9 mouse cellular contexts compared by ENCODE assay signal in genomic region chr8:84454532-84454931, GRCm38 (mm10).
DNase-seq lines count a peak whose midpoint lies in the region; ATAC-seq lines count a peak whose summit lies in the region.
"Had no signal": no experiment of that assay in that cellular context is flagged by ENCODE, and none has a peak within 500 bp of the region (broad histone marks: within the 10 kb centered on the region; RNA-seq: fewer than 3 reads in every experiment).

No protein-coding gene starts in this region.

- H3K27ac ChIP-seq in limb, embryonic 11.5 days (replicated peaks; ENCODE audit: low read depth, low read length): no peak overlapping the region
- H3K27ac ChIP-seq: heart, embryonic 15.5 days had no signal

- no peaks in the 10 kb centered on the region for H3K4me1 ChIP-seq in limb, embryonic 11.5 days (ENCODE audit: control insufficient read depth, insufficient read depth, low read length)

- no peak overlapping the region for H3K4me2 ChIP-seq in limb, embryonic 11.5 days (ENCODE audit: low read depth, severe bottlenecking)
- H3K4me2 ChIP-seq: heart, embryonic 15.5 days had no signal

- H3K9me3 ChIP-seq in limb, embryonic 11.5 days (ENCODE audit: control insufficient read depth, low read length): no peaks in the 10 kb centered on the region
- H3K9me3 ChIP-seq: heart, embryonic 15.5 days had no signal

- no peaks in the 10 kb centered on the region for H3K36me3 ChIP-seq in limb, embryonic 11.5 days (ENCODE audit: control insufficient read depth, insufficient read depth, low read length)
- H3K36me3 ChIP-seq: heart, embryonic 15.5 days had no signal

- peak; percentile 55 to 57 for DNase-seq in cerebellum, adult 18-20 months
- no peak for DNase-seq in cerebellum, adult 9-10 months
- DNase-seq in urinary bladder, postnatal 25 days (ENCODE audit: low spot score): peak; percentile 37
- no peak for DNase-seq in urinary bladder, postnatal 10 days (ENCODE audit: low spot score)
- DNase-seq in gastrocnemius, postnatal 25 days: peak; percentile 17
- peak; percentile 94 for DNase-seq in limb, embryonic 11.5 days (ENCODE audit: low spot score)
- peak; percentile 66 for DNase-seq in ovary, postnatal 14 days (ENCODE audit: low spot score)
- DNase-seq in left cerebral cortex, postnatal 25 days (ENCODE audit: low spot score in 2 of 2): no peak

- 31% methylated on average over 6 of the region's 6 CpGs for WGBS in limb, embryonic 11.5 days

- no peak overlapping the region for H3K4me3 ChIP-seq in limb, embryonic 11.5 days (ENCODE audit: low read depth, low read length)
- H3K4me3 ChIP-seq: heart, embryonic 15.5 days had no signal

- no peaks in the 10 kb centered on the region for H3K27me3 ChIP-seq in limb, embryonic 11.5 days (ENCODE audit: control insufficient read depth, insufficient read depth, low read length)
- H3K27me3 ChIP-seq: heart, embryonic 15.5 days had no signal

- no peak for ATAC-seq in limb, embryonic 11.5 days (ENCODE audit: insufficient number of reproducible peaks, low FRiP score, low TSS enrichment, low read depth)

- no peak overlapping the region for H3K9ac ChIP-seq in limb, embryonic 11.5 days (ENCODE audit: low read length)
- H3K9ac ChIP-seq: heart, embryonic 15.5 days had no signal

- intact Hi-C loops in left cerebral cortex, postnatal 25 days (cut with DNase I): no loop called here

Comparison
In these comparisons a context has a peak if more than half of its experiments do, and no peak if none do; other contexts are left out.
1. DNase-seq: peak in cerebellum, adult 18-20 months (2 of 2), urinary bladder, postnatal 25 days (single experiment), gastrocnemius, postnatal 25 days (single experiment), limb, embryonic 11.5 days (single experiment) and ovary, postnatal 14 days (single experiment); none in cerebellum, adult 9-10 months (single experiment), urinary bladder, postnatal 10 days (single experiment) and left cerebral cortex, postnatal 25 days (0 of 2).